Mouse (Mus musculus): ENCODE data around the gene Mrps34.

- TF ChIP-seq CTCF (IDR thresholded peaks at IDR 0.05; ENCODE audit: insufficient read depth, low read length) (no peak; the same call in 1 of the 2 replicates), POLR2A (IDR thresholded peaks at IDR 0.05; ENCODE audit: borderline replicate concordance, extremely low read depth, low read depth, low read length) (no peak)
These were observed 42.4 kb downstream of the Mrps34 start for GRCm38 (mm10) chr17:24937266-24937665.
